ENCODE assay signal across 9 mouse cellular contexts in the genomic region with DNA sequence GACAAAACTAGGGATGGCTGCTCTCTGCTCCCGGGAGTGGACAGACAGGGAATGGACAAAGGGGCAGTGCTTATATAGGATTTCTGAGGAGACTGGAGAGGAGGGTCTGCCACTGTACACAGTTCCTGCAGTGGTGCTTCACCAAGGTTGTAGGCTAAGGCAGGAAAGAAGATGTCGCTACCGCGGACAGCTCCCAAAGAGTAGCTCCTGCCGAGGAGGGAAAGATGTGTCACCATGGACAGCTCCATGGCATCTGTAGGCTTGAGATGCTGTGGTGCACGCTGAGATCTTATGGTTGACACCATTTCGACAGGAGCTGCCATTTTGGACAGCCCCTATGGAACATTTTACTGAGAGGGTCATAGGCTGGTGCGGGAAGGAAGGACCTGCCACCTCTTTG. TPM values are rescaled to one million over a fixed set of nuclear protein-coding genes. Genes with fewer than 3 reads are reported as not detected.
A peak's percentile ranks its signal among the peaks of the same experiment; 100 is the strongest.
DNase-seq lines count a peak whose midpoint lies in the region; ATAC-seq and TF ChIP-seq lines count a peak whose summit lies in the region.
"Had no signal": no experiment of that assay in that cellular context is flagged by ENCODE, and none has a peak within 500 bp of the region (broad histone marks: within the 10 kb centered on the region; RNA-seq: fewer than 3 reads in every experiment).

No protein-coding gene starts in this region.

- H3K27ac ChIP-seq in hindbrain, embryonic 11.5 days (ENCODE audit: low read depth, low read length) = no peak overlapping the region
- H3K27ac ChIP-seq in hindbrain, embryonic 16.5 days (ENCODE audit: low read depth, low read length) = no peak overlapping the region
- H3K27ac ChIP-seq in kidney, postnatal 0 days = no peak overlapping the region
- H3K27ac ChIP-seq: lung, embryonic 15.5 days had no signal

- WGBS in hindbrain, embryonic 11.5 days = 31% methylated on average over 8 of the region's 8 CpGs
- WGBS in hindbrain, embryonic 16.5 days = 32% methylated on average over 8 of the region's 8 CpGs
- 23% methylated on average over 8 of the region's 8 CpGs for WGBS in kidney, postnatal 0 days

- peak; percentile 54 for DNase-seq in hindbrain, embryonic 11.5 days (ENCODE audit: low spot score)
- DNase-seq in MEL-GATA-1-ER (ENCODE audit: extremely low read depth, low read depth) = peak; percentile 49
- DNase-seq in embryo, embryonic 11.5 days (ENCODE audit: low read depth, low spot score) = peak; percentile 49
- peak; percentile 86 for DNase-seq in kidney, postnatal 0 days (ENCODE audit: low spot score)
- no peak for DNase-seq in spleen, adult 12 weeks (ENCODE audit: low spot score)

- no peak overlapping the region for H3K4me3 ChIP-seq in hindbrain, embryonic 11.5 days (ENCODE audit: low read depth, low read length)
- H3K4me3 ChIP-seq in hindbrain, embryonic 16.5 days (ENCODE audit: low read length) = no peak overlapping the region
- no peak overlapping the region for H3K4me3 ChIP-seq in kidney, postnatal 0 days (replicated peaks; ENCODE audit: low read depth, low read length)
- H3K4me3 ChIP-seq: lung, embryonic 15.5 days had no signal

- H3K4me1 ChIP-seq in hindbrain, embryonic 11.5 days (replicated peaks; ENCODE audit: control insufficient read depth, insufficient read depth, low read length) = no peaks in the 10 kb centered on the region
- H3K4me1 ChIP-seq in hindbrain, embryonic 16.5 days (ENCODE audit: control insufficient read depth, insufficient read depth, low read depth, low read length) = no peaks in the 10 kb centered on the region
- no peaks in the 10 kb centered on the region for H3K4me1 ChIP-seq in kidney, postnatal 0 days (replicated peaks; ENCODE audit: insufficient read depth, low read length)
- H3K4me1 ChIP-seq: lung, embryonic 15.5 days had no signal

- H3K9me3 ChIP-seq in hindbrain, embryonic 11.5 days (ENCODE audit: control insufficient read depth, low read length) = no peaks in the 10 kb centered on the region
- H3K9me3 ChIP-seq in hindbrain, embryonic 16.5 days (ENCODE audit: control insufficient read depth, low read length) = no peaks in the 10 kb centered on the region
- H3K9me3 ChIP-seq in kidney, postnatal 0 days (replicated peaks; ENCODE audit: low read length) = no peaks in the 10 kb centered on the region
- H3K9me3 ChIP-seq: lung, embryonic 15.5 days had no signal

- no peak for ATAC-seq in hindbrain, embryonic 11.5 days (ENCODE audit: low FRiP score)
- ATAC-seq in hindbrain, embryonic 16.5 days = no peak
- ATAC-seq in kidney, postnatal 0 days (replicated peaks; ENCODE audit: low FRiP score, low read depth) = no peak
- 0 out of 2 replicates have a peak, but pooled peaks have one; percentile 45 for ATAC-seq in monocyte, adult 5-6 weeks (replicated peaks; ENCODE audit: insufficient number of reproducible peaks, low FRiP score, low TSS enrichment, poor library complexity, severe bottlenecking)
- ATAC-seq in cerebellum, adult (ENCODE audit: insufficient number of reproducible peaks, low FRiP score, low TSS enrichment) = no peak

- TF ChIP-seq CTCF in kidney, postnatal 0 days (IDR thresholded peaks at IDR 0.05; ENCODE audit: low read depth) = no peak

- H3K4me2 ChIP-seq in hindbrain, embryonic 11.5 days (replicated peaks; ENCODE audit: low read depth, low read length) = no peak overlapping the region
- H3K4me2 ChIP-seq in hindbrain, embryonic 16.5 days (ENCODE audit: low read length) = no peak overlapping the region
- no peak overlapping the region for H3K4me2 ChIP-seq in kidney, postnatal 0 days (ENCODE audit: low read length)
- H3K4me2 ChIP-seq: lung, embryonic 15.5 days had no signal

- H3K27me3 ChIP-seq in hindbrain, embryonic 11.5 days (ENCODE audit: control insufficient read depth, insufficient read depth, low read length) = no peaks in the 10 kb centered on the region
- no peaks in the 10 kb centered on the region for H3K27me3 ChIP-seq in hindbrain, embryonic 16.5 days (replicated peaks; ENCODE audit: control insufficient read depth, insufficient read depth, low read length)
- no peaks in the 10 kb centered on the region for H3K27me3 ChIP-seq in kidney, postnatal 0 days (ENCODE audit: insufficient read depth, low read length)
- H3K27me3 ChIP-seq: lung, embryonic 15.5 days had no signal

- H3K36me3 ChIP-seq in hindbrain, embryonic 11.5 days (ENCODE audit: control insufficient read depth, insufficient read depth, low read length) = no peaks in the 10 kb centered on the region
- H3K36me3 ChIP-seq in hindbrain, embryonic 16.5 days (ENCODE audit: control insufficient read depth, insufficient read depth, low read length) = no peaks in the 10 kb centered on the region
- H3K36me3 ChIP-seq in kidney, postnatal 0 days (ENCODE audit: insufficient read depth, low read length) = no peaks in the 10 kb centered on the region
- H3K36me3 ChIP-seq: lung, embryonic 15.5 days had no signal

- no peak overlapping the region for H3K9ac ChIP-seq in hindbrain, embryonic 11.5 days (ENCODE audit: low read depth, low read length)
- H3K9ac ChIP-seq in hindbrain, embryonic 16.5 days (ENCODE audit: low read depth, low read length) = no peak overlapping the region
- H3K9ac ChIP-seq in kidney, postnatal 0 days (ENCODE audit: low read depth, low read length) = no peak overlapping the region
- H3K9ac ChIP-seq: lung, embryonic 15.5 days had no signal

RNA-seq across cellular contexts. Expression of a gene that starts 8.6 kb away (rescaled TPM):
- 0.19 and 0.25 TPM in 2 replicates for polyA plus RNA-seq in hindbrain, embryonic 11.5 days (2014; fragmentation: Nextera tagmentation; extraction: Ambion mirVana)
- 0.11 and 0.19 TPM in 2 replicates for polyA plus RNA-seq in hindbrain, embryonic 16.5 days (2015; fragmentation: Nextera tagmentation; extraction: Ambion mirVana)
- polyA plus RNA-seq in kidney, postnatal 0 days (2015; fragmentation: Nextera tagmentation; extraction: Ambion mirVana) = 0.51 and 0.57 TPM in 2 replicates
- total RNA-seq in monocyte, adult 5-6 weeks (2017) = 90.1 to 116 TPM (median 91.1 TPM) in 3 replicates

RNA-seq across cellular contexts. Expression of a gene that starts 35.6 kb away (rescaled TPM):
- polyA plus RNA-seq in hindbrain, embryonic 11.5 days (2014; fragmentation: Nextera tagmentation; extraction: Ambion mirVana) = 0.14 and 0.15 TPM in 2 replicates
- polyA plus RNA-seq in hindbrain, embryonic 16.5 days (2015; fragmentation: Nextera tagmentation; extraction: Ambion mirVana) = 0.09 and 0.21 TPM in 2 replicates
- 0.38 and 0.42 TPM in 2 replicates for polyA plus RNA-seq in kidney, postnatal 0 days (2015; fragmentation: Nextera tagmentation; extraction: Ambion mirVana)
- total RNA-seq in monocyte, adult 5-6 weeks (2017) = 103 to 115 TPM (median 107 TPM) in 3 replicates
